Mouse (Mus musculus) natural killer cell, adult 2 months (primary cell): ENCODE measurements around the gene Qrsl1.
A peak's percentile ranks its signal among the peaks of the same experiment; 100 is the strongest.

ENCODE experiments used
- DNase-seq, 2 experiments: peaks; one replicate each; pipeline ENCODE4 v3.0.0; 2022; ENCODE audit warnings: low spot score in 2 of 2

Gene Qrsl1

DNA sequence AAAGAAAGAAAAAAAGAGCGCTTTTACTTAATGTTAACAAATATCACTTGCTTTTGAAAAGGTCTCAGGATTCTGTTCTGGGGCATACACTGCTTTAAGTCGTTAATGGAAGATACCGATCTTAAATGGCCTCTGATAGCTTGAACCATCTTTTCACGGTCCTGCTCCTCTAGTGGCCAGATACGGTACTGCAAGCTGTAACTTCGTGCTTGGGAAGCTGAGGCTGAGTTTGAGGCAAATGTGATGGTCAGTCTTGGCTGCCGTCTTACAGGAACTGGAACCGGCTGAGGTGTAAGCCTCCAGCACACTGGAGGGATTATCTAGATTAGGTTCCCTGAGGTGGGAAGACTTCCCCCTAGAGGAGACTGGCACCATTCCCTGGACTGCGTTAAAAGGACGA, 30.8 kb downstream of the Qrsl1 start:
- peak in 1 of 2 experiments; percentile 35 for DNase-seq

GRCm38 (mm10) chr10:43856351-43856750, 45.2 kb downstream of the Qrsl1 start:
- peak in 1 of 2 experiments; percentile 1 for DNase-seq

DNA sequence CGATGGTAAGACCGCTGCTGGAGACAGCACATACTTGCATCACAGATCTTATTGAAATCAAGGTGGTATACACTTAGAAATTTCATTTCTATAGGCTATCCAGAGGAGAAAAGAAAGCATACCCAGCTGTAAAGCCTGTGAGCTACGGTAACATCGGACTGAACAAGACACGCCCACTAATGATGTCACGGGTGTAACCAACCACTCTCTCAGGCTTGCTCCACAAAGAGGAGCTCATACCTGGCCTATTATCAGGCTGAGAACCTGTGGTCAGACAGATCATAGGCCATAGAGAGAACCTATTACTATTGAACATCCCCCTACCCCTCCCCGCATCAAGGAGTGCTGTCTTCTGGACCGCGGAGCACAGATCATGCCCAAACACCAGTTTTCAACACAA, 45.6 kb downstream of the Qrsl1 start:
- DNase-seq, result no peak

DNA sequence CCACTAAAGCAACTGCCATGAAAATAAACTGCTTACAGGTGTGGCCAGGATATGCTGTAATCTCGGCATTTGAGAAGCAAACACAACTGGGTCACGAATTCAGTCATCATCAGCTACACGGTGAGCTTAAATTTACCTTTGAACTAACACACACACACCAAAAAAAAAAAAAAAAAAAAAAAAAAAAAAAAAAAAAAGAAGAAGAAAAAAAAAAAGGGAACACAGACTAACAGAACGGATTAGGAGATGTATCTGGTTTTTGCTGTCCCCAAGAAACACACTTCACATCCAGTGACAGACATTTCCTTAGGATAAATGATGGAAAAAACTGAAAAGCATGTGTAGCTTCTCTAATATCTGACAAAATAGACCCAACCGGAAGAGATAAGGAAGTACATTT, 49.6 kb downstream of the Qrsl1 start:
- DNase-seq, result no peak

GRCm38 (mm10) chr10:43849478-43849877, 52.1 kb downstream of the Qrsl1 start:
- DNase-seq, result no peak

- DNase-seq, result no peak
These were observed 55.4 kb downstream of the Qrsl1 start for GRCm38 (mm10) chr10:43846141-43846622.

DNA sequence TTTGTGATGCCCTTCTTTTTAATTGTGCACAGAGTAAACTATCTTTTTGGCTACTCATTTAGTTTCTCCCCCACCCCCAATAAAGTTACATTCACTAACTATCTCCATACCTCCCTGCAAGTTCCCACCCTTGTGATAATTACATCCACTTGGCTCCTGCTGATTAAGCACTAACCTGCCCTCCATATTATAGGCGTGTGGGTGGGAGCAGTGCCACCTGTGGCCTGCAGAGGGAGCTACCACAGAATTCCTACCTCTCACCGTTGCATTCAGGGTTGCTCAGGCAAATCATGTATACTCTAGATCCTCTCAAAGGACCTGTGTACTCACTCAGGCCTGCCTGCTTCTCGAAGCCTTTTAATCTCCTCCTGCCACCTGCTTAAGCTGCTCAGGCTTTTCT, 56.1 kb downstream of the Qrsl1 start:
- DNase-seq, result no peak

DNA sequence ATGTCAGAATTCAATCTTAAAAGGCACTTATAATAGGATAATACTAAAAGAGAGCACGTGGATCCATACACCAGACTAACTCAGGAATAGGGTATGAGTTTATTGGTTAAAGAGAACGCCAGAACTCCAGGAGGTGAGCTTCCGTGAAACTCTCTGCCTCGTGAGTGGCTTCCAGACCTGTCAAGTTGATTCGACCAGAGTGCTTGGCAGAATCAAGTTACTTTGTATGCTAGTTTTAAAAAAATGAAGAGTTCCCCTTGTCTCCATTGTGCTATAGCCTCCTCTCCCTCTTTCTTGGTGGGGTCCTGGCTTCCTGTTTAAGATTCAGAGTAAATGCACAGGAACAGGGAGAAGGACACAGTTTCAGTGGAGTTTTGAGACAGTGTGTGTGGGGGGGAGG, 60.1 kb downstream of the Qrsl1 start:
- DNase-seq, result no peak

GRCm38 (mm10) chr10:43832868-43833267, 68.7 kb downstream of the Qrsl1 start:
- peak in 1 of 2 experiments; percentile 9 for DNase-seq

DNA sequence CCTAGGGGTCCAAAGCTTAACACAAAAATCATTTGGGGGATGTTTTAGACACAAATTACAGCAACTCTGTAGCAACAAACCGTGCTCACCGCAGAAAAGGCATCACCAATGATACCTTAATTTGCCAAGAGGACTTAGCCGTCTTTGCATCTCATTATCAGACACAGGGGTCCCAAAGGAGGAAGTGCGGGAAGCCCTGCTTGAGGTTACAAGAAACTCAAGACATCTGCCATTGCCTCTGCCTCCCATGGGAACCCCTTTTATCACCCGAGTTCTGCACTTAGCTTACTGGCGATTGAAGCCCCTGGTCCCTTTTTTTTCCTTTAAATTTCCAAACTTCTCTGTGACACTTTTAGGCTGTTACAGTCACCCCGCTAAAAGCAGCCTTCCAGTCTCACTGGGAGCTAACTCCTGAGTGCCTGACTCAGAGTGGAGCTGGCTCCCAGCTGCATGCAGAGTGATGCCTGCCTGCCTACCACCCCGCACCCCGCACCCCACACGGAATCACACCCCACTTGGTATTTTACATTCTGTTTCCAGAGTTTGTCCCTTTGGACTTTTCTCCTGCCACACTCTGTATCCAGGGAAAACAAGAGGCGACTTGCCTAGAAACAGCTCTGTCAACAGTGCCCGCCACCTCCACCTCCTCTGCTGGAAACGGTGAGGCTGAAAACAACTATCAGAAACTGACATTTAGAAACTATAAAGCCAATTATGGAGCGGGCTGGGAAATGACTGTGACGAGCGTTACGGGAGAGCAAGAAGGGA, 71.1 kb downstream of the Qrsl1 start:
- peak in 1 of 2 experiments; percentile 54 for DNase-seq

GRCm38 (mm10) chr10:43828686-43829015, 72.9 kb downstream of the Qrsl1 start:
- DNase-seq, result no peak

DNA sequence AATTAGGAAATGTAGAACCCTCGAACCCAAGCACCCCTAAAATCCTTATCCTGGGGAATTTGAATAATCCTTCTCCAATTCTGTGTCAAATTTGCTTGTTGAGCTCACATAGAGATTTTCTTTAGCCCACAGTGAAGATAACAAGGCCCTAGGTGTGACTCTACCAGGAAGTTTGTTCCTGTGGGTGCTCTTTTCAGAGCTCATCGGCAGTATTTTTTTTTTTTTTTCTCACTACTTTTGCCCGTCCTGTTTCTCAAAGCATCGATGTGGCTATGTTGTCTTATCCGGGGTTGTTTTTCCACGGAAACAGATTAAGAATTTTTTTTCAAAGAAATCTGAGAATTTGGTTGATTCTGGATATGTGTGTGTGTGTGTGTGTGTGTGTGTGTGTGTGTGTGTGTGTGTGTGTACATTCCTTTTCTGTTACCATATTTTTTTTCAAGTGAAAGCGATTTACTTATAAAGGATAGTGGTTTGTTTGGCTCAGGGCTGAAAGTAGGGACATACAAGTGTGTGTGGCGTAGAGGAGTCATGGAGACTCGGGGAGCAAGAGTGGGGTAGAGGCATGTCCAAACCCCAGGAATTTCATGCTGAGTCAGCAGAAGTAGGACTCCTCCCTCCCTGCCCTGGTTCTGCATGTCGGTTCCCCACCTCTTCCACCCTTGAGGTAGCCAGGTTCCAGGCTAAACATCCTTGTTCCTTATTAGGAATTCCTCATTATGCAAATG, 73.4 kb downstream of the Qrsl1 start:
- DNase-seq, result no peak

GRCm38 (mm10) chr10:43826773-43827621, 74.5 kb downstream of the Qrsl1 start:
- DNase-seq, result peak in 1 of 2 experiments; percentile 63

- DNase-seq, result no peak
These were observed 75.8 kb downstream of the Qrsl1 start for GRCm38 (mm10) chr10:43825696-43826095.

GRCm38 (mm10) chr10:43824713-43825112, 76.8 kb downstream of the Qrsl1 start:
- DNase-seq, result no peak
